Mouse (Mus musculus): ENCODE measurements around the gene Nckap5. TPM values are rescaled to one million over a fixed set of nuclear protein-coding genes. Genes with fewer than 3 reads are reported as not detected.

The Nckap5 gene
- polyA plus RNA-seq, 1 experiment from 2014 or later = 28.3 TPM

- H3K36me3 ChIP-seq (replicated peaks) = no peaks in the 10 kb centered on the region
- no peak overlapping the region for H3K27ac ChIP-seq
- no peak for ATAC-seq (ENCODE audit: low FRiP score)
- no peaks in the 10 kb centered on the region for H3K4me1 ChIP-seq
- no peaks in the 10 kb centered on the region for H3K27me3 ChIP-seq
- no peak overlapping the region for H3K9ac ChIP-seq
- 80% methylated on average over 5 of the region's 5 CpGs for WGBS
- no peak overlapping the region for H3K4me2 ChIP-seq
- no peaks in the 10 kb centered on the region for H3K9me3 ChIP-seq
- no peak overlapping the region for H3K4me3 ChIP-seq (replicated peaks)
Observed at GRCm38 (mm10) chr1:126511835-126512445, 318.7 kb downstream of the Nckap5 start.

GRCm38 (mm10) chr1:126504717-126505116 lies 325.9 kb downstream of the Nckap5 start:
- H3K4me2 ChIP-seq = no peak overlapping the region
- no peak for ATAC-seq (ENCODE audit: low FRiP score)
- H3K4me3 ChIP-seq (replicated peaks) = no peak overlapping the region
- no peak overlapping the region for H3K27ac ChIP-seq
- H3K27me3 ChIP-seq = no peaks in the 10 kb centered on the region
- H3K9me3 ChIP-seq = no peaks in the 10 kb centered on the region
- no peak overlapping the region for H3K9ac ChIP-seq
- no peaks in the 10 kb centered on the region for H3K4me1 ChIP-seq
- no peaks in the 10 kb centered on the region for H3K36me3 ChIP-seq (replicated peaks)
- WGBS = 84% methylated on average over 4 of the region's 4 CpGs

- no peak for ATAC-seq (ENCODE audit: low FRiP score)
- Histone ChIP-seq H3K27me3 (no peaks in the 10 kb centered on the region), H3K4me1 (no peaks in the 10 kb centered on the region), H3K4me2 (no peak overlapping the region), H3K9me3 (no peaks in the 10 kb centered on the region), H3K9ac (no peak overlapping the region), H3K36me3 (replicated peaks) (no peaks in the 10 kb centered on the region), H3K27ac (no peak overlapping the region), H3K4me3 (replicated peaks) (no peak overlapping the region)
- WGBS = 78% methylated on average over 2 of the region's 2 CpGs
Observed at GRCm38 (mm10) chr1:126502741-126503140, 327.9 kb downstream of the Nckap5 start.

- no peaks in the 10 kb centered on the region for H3K9me3 ChIP-seq
- peaks cover 9% of the 10 kb centered on the region for H3K4me1 ChIP-seq
- H3K27ac ChIP-seq = no peak overlapping the region
- no peak for ATAC-seq (ENCODE audit: low FRiP score)
- WGBS = 71% methylated on average over 7 of the region's 7 CpGs
- no peaks in the 10 kb centered on the region for H3K36me3 ChIP-seq (replicated peaks)
- no peak overlapping the region for H3K4me3 ChIP-seq (replicated peaks)
- no peak overlapping the region for H3K9ac ChIP-seq
- peaks cover 4% of the 10 kb centered on the region; the same call in 1 of the 2 replicates for H3K27me3 ChIP-seq
- H3K4me2 ChIP-seq = no peak overlapping the region
Observed at GRCm38 (mm10) chr1:126496722-126497121, 333.9 kb downstream of the Nckap5 start.

GRCm38 (mm10) chr1:126492206-126493071 lies 338.2 kb downstream of the Nckap5 start:
- Histone ChIP-seq H3K9ac (peak overlapping the region; percentile 65), H3K4me1 (peaks cover 30% of the 10 kb centered on the region), H3K36me3 (replicated peaks) (no peaks in the 10 kb centered on the region)

GRCm38 (mm10) chr1:126491412-126491811 lies 339.2 kb downstream of the Nckap5 start:
- no peaks in the 10 kb centered on the region for H3K9me3 ChIP-seq
- no peak overlapping the region for H3K9ac ChIP-seq
- no peak overlapping the region for H3K4me3 ChIP-seq (replicated peaks)
- ATAC-seq (ENCODE audit: low FRiP score) = no peak
- 80% methylated on average over 5 of the region's 5 CpGs for WGBS
- peaks cover 30% of the 10 kb centered on the region for H3K4me1 ChIP-seq
- peaks cover 9% of the 10 kb centered on the region for H3K27me3 ChIP-seq
- H3K4me2 ChIP-seq = peak overlapping the region; percentile 83
- H3K27ac ChIP-seq = no peak overlapping the region
- H3K36me3 ChIP-seq (replicated peaks) = no peaks in the 10 kb centered on the region

More at GRCm38 (mm10) chr1:126492206-126493071, 338.2 kb downstream of the Nckap5 start:
- Histone ChIP-seq H3K27me3 (peaks cover 9% of the 10 kb centered on the region), H3K27ac (peak overlapping the region; percentile 50; the same call in 1 of the 2 replicates), H3K4me3 (replicated peaks) (peak overlapping the region; percentile 53), H3K9me3 (no peaks in the 10 kb centered on the region), H3K4me2 (peak overlapping the region; percentile 83)
- ATAC-seq (ENCODE audit: low FRiP score) = peak; percentile 81
- 4% methylated on average over 35 of the region's 35 CpGs for WGBS

GRCm38 (mm10) chr1:126490256-126490655 lies 340.3 kb downstream of the Nckap5 start:
- H3K4me2 ChIP-seq = peak overlapping the region; percentile 25
- H3K27ac ChIP-seq = no peak overlapping the region
- H3K4me3 ChIP-seq (replicated peaks) = no peak overlapping the region

GRCm38 (mm10) chr1:126484664-126485087 lies 345.9 kb downstream of the Nckap5 start:
- Histone ChIP-seq H3K27me3 (no peaks in the 10 kb centered on the region), H3K9ac (no peak overlapping the region), H3K4me3 (replicated peaks) (no peak overlapping the region), H3K36me3 (replicated peaks) (no peaks in the 10 kb centered on the region), H3K4me1 (peaks cover 2% of the 10 kb centered on the region; the same call in 1 of the 2 replicates), H3K9me3 (no peaks in the 10 kb centered on the region), H3K27ac (no peak overlapping the region), H3K4me2 (no peak overlapping the region)
- ATAC-seq (ENCODE audit: low FRiP score) = no peak
- WGBS = 88% methylated on average over 6 of the region's 6 CpGs

More at GRCm38 (mm10) chr1:126490256-126490655, 340.3 kb downstream of the Nckap5 start:
- Histone ChIP-seq H3K27me3 (peaks cover 9% of the 10 kb centered on the region), H3K36me3 (replicated peaks) (no peaks in the 10 kb centered on the region), H3K9ac (no peak overlapping the region), H3K9me3 (no peaks in the 10 kb centered on the region), H3K4me1 (peaks cover 30% of the 10 kb centered on the region)
- no peak for ATAC-seq (ENCODE audit: low FRiP score)
- WGBS = 21% methylated on average over 6 of the region's 6 CpGs

GRCm38 (mm10) chr1:126483665-126484064 lies 346.9 kb downstream of the Nckap5 start:
- Histone ChIP-seq H3K4me1 (no peaks in the 10 kb centered on the region), H3K9ac (no peak overlapping the region), H3K27ac (no peak overlapping the region), H3K27me3 (no peaks in the 10 kb centered on the region), H3K36me3 (replicated peaks) (no peaks in the 10 kb centered on the region), H3K4me3 (replicated peaks) (no peak overlapping the region), H3K9me3 (no peaks in the 10 kb centered on the region), H3K4me2 (no peak overlapping the region)
- ATAC-seq (ENCODE audit: low FRiP score) = no peak
- WGBS = 90% methylated on average over 3 of the region's 3 CpGs

GRCm38 (mm10) chr1:126481459-126482228 lies 349.0 kb downstream of the Nckap5 start:
- WGBS = 89% methylated on average over 7 of the region's 7 CpGs
- H3K4me1 ChIP-seq = no peaks in the 10 kb centered on the region
- H3K9ac ChIP-seq = no peak overlapping the region

GRCm38 (mm10) chr1:126473044-126473443 lies 357.6 kb downstream of the Nckap5 start:
- Histone ChIP-seq H3K36me3 (replicated peaks) (no peaks in the 10 kb centered on the region), H3K27ac (no peak overlapping the region), H3K4me2 (no peak overlapping the region), H3K9ac (no peak overlapping the region), H3K4me3 (replicated peaks) (no peak overlapping the region), H3K9me3 (no peaks in the 10 kb centered on the region), H3K4me1 (peaks cover 5% of the 10 kb centered on the region), H3K27me3 (no peaks in the 10 kb centered on the region)
- no peak for ATAC-seq (ENCODE audit: low FRiP score)
- 88% methylated on average over 5 of the region's 5 CpGs for WGBS

More at GRCm38 (mm10) chr1:126481459-126482228, 349.0 kb downstream of the Nckap5 start:
- Histone ChIP-seq H3K27me3 (no peaks in the 10 kb centered on the region), H3K9me3 (no peaks in the 10 kb centered on the region), H3K4me3 (replicated peaks) (no peak overlapping the region), H3K27ac (no peak overlapping the region), H3K4me2 (no peak overlapping the region), H3K36me3 (replicated peaks) (no peaks in the 10 kb centered on the region)
- ATAC-seq (ENCODE audit: low FRiP score) = no peak

GRCm38 (mm10) chr1:126471419-126471818 lies 359.2 kb downstream of the Nckap5 start:
- Histone ChIP-seq H3K9me3 (no peaks in the 10 kb centered on the region), H3K36me3 (replicated peaks) (no peaks in the 10 kb centered on the region), H3K9ac (no peak overlapping the region), H3K4me2 (no peak overlapping the region), H3K27ac (no peak overlapping the region), H3K4me3 (replicated peaks) (no peak overlapping the region), H3K27me3 (no peaks in the 10 kb centered on the region), H3K4me1 (peaks cover 5% of the 10 kb centered on the region)
- WGBS = 65% methylated on average over 2 of the region's 2 CpGs
- ATAC-seq (ENCODE audit: low FRiP score) = no peak

Measured in forebrain, embryonic 12.5 days (tissue).